Mouse (Mus musculus) B cell, adult 2 months (primary cell): ENCODE data around the gene Gm11172.
"Not testable (repeated sequence)": the region's sequence is repeated elsewhere in the genome, so short reads cannot be mapped to it uniquely, and the experiment has no call there.

Experiments used
- DNase-seq, 2 experiments: peaks; one replicate each; pipeline ENCODE4 v3.0.0; 2022

The Gm11172 gene

GRCm38 (mm10) chr16:10834911-10835587, 22.3 kb downstream of the Gm11172 start, which contains the start of gene Rmi2:
Rmi2 (plus strand) TSS chr16:10835059.
- DNase-seq, result peak; percentile 83 to 84

- no peak for DNase-seq
Measured at GRCm38 (mm10) chr16:10836388-10836787, 23.7 kb downstream of the Gm11172 start.

DNA sequence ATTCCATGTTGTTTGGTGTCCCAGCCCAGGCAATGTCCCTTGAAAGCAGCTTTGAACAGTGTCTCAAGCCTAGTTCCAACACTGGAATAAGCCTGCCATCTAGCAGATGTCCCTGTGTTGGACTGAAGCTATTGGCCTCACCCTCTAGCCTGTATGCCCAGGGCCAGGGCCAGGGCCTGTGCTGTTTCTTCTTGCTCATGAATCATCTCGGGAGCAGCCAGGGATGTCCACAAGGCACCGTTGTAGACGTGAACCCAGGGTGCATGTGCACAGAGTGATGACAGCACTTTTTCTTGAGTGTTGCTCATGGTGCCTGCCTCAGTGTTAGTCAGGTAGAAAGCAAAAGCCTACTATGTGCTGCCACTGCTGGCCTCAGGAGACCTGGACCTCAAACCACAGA, 24.5 kb downstream of the Gm11172 start:
- no peak for DNase-seq

DNA sequence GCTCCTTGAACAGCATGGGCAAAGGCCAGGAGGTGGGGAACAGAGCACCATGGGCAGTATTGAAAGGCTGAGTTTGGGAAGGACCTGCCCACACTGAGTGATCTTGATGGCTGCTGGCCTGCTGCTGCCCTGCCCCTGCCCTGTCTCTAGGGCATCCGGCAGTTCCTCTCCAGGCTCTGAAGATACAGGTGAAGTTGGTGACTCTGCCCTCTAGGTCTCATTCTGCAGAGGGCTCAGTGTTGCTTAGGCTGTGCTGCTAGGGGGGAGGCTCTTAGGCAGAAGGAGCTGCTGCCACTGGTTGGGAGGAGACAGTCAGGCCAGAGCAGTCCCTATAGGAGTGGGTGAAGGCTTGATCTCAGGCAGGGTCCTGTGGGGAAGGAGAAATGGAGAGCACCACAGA, 25.2 kb downstream of the Gm11172 start:
- DNase-seq, result no peak

- DNase-seq, result no peak
Measured at GRCm38 (mm10) chr16:10838487-10839245, 26.0 kb downstream of the Gm11172 start.

DNA sequence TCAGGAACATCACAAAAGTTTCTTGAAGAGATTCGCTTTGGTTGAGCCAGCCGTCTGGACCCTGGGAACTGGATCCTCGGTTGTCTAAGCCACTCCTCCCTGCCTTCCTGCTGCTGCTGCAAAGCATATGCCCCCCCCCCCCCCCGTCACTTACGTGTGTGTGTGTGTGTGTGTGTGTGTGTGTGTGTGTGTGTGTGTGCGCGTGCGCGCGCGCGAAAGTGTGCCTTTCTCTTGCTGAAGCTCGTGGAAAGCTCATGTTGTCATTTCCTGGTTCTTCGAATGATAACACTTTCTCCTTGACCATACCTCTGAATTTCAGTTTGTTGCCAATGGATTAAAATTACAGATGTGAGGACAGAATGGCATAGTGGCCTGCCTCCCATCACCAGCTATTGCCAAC, 27.3 kb downstream of the Gm11172 start:
- no peak for DNase-seq

- peak in 1 of 2 experiments; percentile 24 for DNase-seq
Measured at GRCm38 (mm10) chr16:10842282-10842855, 29.7 kb downstream of the Gm11172 start.

- peak; percentile 59 to 64 for DNase-seq
Measured at GRCm38 (mm10) chr16:10843486-10844318, 31.0 kb downstream of the Gm11172 start.

DNA sequence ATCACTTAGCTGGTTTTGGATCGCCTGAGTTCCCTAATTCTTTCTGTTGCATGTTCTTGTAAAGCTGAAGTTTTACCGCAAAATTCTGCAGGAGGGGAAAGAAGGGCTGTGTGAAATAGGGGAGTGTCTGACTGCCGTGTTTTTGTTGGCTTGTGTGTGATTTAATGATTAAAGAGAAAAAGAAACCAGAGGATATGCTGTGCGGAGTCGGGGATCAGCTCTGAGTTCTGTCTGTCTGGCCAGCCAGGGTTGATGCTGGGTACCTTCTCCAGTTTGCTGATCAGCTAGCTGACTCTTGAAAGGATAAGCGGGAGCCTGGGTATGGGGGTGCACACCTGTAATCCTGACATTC, 31.6 kb downstream of the Gm11172 start:
- no peak for DNase-seq

GRCm38 (mm10) chr16:10845952-10846351, 33.2 kb downstream of the Gm11172 start:
- no peak for DNase-seq

DNA sequence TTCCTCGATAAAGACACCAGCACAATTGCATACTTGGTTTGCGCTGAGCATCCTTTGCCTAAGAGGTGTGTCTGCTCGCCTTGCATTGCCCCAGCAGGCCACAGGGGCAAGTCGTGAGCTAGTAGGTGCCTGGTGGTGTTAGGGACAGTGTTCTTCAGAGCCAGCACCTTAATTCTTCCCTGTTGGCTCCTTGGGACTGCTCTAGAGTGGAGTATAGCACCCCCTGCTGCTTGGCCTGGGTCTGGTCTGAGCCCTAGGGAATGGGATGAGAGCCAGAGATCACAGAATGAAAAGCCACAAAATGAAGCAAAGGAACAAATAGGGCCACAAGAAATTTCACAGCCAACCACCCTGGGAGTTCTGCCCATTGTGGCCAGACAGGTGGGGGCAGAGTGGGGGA, 33.8 kb downstream of the Gm11172 start:
- DNase-seq, result peak; percentile 64 to 65

- DNase-seq, result no peak
Measured at GRCm38 (mm10) chr16:10849965-10850861, 37.5 kb downstream of the Gm11172 start.

DNA sequence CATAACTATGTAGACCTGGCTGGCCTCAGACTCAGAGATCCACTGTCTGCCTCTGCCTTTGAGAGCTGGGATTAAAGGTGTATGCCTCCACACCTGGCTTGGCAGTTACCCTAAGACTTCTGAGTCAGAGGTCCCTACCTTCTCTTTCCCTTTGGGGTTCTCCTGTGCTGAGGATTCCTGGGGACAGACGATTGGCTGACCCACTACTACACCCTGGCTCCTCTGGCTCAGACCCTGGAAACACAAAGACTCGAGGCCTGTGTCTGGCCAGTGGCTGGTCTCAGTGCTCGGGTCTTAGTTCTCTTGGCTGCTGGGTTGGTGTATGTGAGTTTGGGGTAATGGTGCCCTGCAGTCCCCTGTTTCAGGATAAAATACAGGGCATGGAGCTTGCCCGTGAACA, 38.2 kb downstream of the Gm11172 start:
- DNase-seq, result no peak

DNA sequence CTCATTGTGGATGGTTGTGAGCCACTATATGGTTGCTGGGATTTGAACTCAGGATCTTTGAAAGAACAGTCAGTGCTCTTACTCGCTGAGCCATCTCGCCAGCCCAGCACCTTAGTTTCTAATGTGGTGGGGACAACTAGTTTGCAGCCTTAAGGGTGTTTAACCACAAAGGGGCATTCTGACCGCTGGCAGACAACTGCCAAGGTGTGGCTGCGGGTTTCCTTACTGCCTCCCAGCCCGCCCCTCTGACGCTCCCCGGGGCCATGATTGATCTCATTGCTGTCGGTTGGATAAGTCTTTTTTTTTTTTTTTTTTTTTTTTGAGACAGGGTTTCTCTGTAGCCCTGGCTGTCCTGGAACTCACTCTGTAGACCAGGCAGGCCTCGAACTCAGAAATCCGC, 39.5 kb downstream of the Gm11172 start:
- not testable (repeated sequence) for DNase-seq

DNA sequence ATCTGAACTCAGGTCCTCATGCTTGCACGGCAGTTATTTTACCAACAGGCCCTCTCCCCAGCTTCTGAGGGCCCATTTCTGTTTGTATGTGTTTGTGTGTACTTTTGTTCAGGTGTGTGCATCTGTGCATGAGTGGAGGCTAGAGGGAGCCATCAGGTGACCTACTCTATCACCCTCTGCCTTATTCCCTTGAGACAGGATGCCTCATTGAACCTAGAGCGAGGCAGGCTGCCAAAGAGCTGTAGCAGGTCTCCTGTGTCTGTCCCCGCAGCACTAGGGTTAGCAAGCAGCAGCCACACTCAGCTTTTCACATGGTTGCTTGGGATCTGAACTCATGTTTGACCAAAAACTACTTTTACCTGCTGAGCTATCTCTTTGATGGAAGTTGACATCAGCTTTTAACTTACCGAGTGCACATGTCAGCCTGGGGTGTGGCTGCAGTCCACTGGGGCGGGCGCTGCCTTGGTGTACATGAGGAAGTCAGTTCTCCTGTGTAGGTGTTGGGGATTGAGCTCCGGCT, 47.1 kb downstream of the Gm11172 start:
- DNase-seq, result peak; percentile 61 to 65

DNA sequence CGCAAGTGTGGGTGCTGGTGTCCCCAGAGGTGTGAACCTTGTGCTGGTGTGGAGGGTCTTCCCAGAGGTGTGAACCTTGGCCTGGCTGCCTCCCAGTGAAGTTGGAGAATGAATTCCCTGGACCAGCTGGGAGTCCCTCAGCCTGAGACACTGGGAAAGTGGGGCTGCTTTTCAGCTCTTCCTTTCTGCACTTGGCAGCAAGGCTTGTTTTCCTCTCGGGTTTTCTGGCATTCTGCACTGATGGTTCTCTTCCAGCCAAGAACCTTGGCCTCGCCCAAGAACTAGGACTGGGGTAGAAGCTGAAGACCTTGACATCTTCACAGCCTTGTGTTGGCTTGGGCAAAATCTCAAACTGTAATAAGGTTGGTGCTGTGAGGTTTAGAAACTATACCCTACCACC, 48.7 kb downstream of the Gm11172 start:
- no peak for DNase-seq
